Mouse (Mus musculus): Measurements from ENCODE around the gene Chn2.

DNA sequence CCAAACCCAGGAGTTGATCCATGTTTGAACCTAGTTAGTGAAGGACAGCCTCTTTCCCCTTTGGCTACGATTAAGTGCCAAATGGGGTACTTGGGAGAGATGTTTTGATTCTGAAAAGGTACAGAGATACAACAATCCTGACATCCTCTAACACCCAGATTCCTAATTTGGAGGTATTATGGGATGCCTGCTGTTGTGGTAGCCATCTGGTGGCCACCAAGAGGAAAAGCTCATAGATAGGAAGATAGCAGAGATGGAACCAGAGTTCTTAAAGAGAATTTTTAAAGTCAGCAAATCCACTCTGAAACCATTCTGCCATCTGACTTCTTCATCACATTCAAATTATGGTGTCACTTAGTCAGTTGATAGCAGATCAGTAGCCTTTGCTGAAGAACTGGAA, 27.2 kb upstream of the Chn2 start:
- TF ChIP-seq POLR2A (IDR thresholded peaks at IDR 0.05; ENCODE audit: low read depth, low read length), result no peak
- no peak for TF ChIP-seq CTCF (conservative IDR thresholded peaks at IDR 0.05; ENCODE audit: insufficient read depth, insufficient read length, low read depth, low read length)

All from kidney, adult 2 months (tissue).